Mouse (Mus musculus) myocyte (in vitro differentiated cells): ENCODE data around the gene Gdf11. TPM values are rescaled to one million over a fixed set of nuclear protein-coding genes. Genes with fewer than 3 reads are reported as not detected.

Experiments used
- H3K27me3 ChIP-seq: one replicate; pipeline ENCODE4 v1.6.1; 2011; ENCODE audit not compliant: control insufficient read depth, insufficient read depth, insufficient read length
- H3K36me3 ChIP-seq: one replicate; pipeline ENCODE4 v1.6.1; 2011; ENCODE audit not compliant: control insufficient read depth, insufficient read depth
- H3K4me2 ChIP-seq: one replicate; pipeline ENCODE4 v1.6.1; 2011; ENCODE audit warnings: low read depth, control low read depth
- H3K4me3 ChIP-seq: one replicate; pipeline ENCODE4 v1.5.1; 2011; ENCODE audit warnings: mild to moderate bottlenecking, control low read depth, moderate library complexity
- H3K79me2 ChIP-seq: one replicate; pipeline ENCODE4 v1.6.1; 2011; ENCODE audit not compliant: control insufficient read depth, insufficient read depth
- H3ac ChIP-seq: one replicate; pipeline ENCODE4 v1.6.1; 2011; ENCODE audit not compliant: control insufficient read depth, insufficient read length
- CEBPB ChIP-seq: IDR thresholded peaks from 2 replicates; pipeline ENCODE4 v1.6.1; 2011; ENCODE audit warnings: mild to moderate bottlenecking, moderate library complexity; ENCODE audit not compliant: poor library complexity, insufficient read depth, severe bottlenecking
- E2F4 ChIP-seq: IDR thresholded peaks from one replicate; pipeline ENCODE4 v1.6.1; 2011; ENCODE audit warnings: mild to moderate bottlenecking, control low read depth, moderate library complexity; ENCODE audit not compliant: insufficient read depth
- MAX ChIP-seq: IDR thresholded peaks from one replicate; pipeline ENCODE4 v1.6.1; 2011; ENCODE audit warnings: low read depth, mild to moderate bottlenecking, control low read depth
- MYOD1 ChIP-seq, 3 experiments: IDR thresholded peaks; one replicate each; pipeline ENCODE4 v1.6.1; 2011; ENCODE audit warnings: control low read depth in 2 of 3, low read depth in 2 of 3, mild to moderate bottlenecking in 2 of 3, moderate library complexity in 1 of 3; ENCODE audit not compliant: insufficient read length in 2 of 3, control insufficient read depth in 1 of 3
- MYOG ChIP-seq, 3 experiments: IDR thresholded peaks; one replicate each; pipeline ENCODE4 v1.6.1; 2011; ENCODE audit warnings: control low read depth in 2 of 3, low read depth in 2 of 3, mild to moderate bottlenecking in 2 of 3; ENCODE audit not compliant: insufficient read length in 2 of 3, control insufficient read depth in 1 of 3, insufficient read depth in 1 of 3
- POLR2A ChIP-seq: IDR thresholded peaks from one replicate; pipeline ENCODE4 v1.6.1; 2011; ENCODE audit warnings: low read depth, mild to moderate bottlenecking, control low read depth, moderate library complexity; ENCODE audit not compliant: insufficient read length
- POLR2AphosphoS2 ChIP-seq: IDR thresholded peaks from one replicate; pipeline ENCODE4 v1.6.1; 2011; ENCODE audit warnings: low read depth, control low read depth; ENCODE audit not compliant: insufficient read length
- REST ChIP-seq: IDR thresholded peaks from one replicate; pipeline ENCODE4 v1.6.1; 2011; ENCODE audit warnings: mild to moderate bottlenecking, control low read depth, moderate library complexity; ENCODE audit not compliant: insufficient read depth, insufficient read length
- SRF ChIP-seq: IDR thresholded peaks from one replicate; pipeline ENCODE4 v1.6.1; 2011; ENCODE audit warnings: low read depth; ENCODE audit not compliant: control insufficient read depth, insufficient read length
- TCF12 ChIP-seq: IDR thresholded peaks from one replicate; pipeline ENCODE4 v1.6.1; 2011; ENCODE audit warnings: mild to moderate bottlenecking, control low read depth; ENCODE audit not compliant: poor library complexity, insufficient read depth, severe bottlenecking
- TCF3 ChIP-seq: IDR thresholded peaks from one replicate; pipeline ENCODE4 v1.6.1; 2011; ENCODE audit warnings: low read depth, control low read depth; ENCODE audit not compliant: insufficient read length
- USF1 ChIP-seq: IDR thresholded peaks from one replicate; pipeline ENCODE4 v1.6.1; 2011; ENCODE audit warnings: low read depth, mild to moderate bottlenecking, control low read depth, moderate library complexity
- polyA plus RNA-seq: library from polyadenylated mRNA; unstranded; fragments of >200 nt; fragmentation: generic; extraction: Trizol; gene quantifications from one replicate; pipeline ENCODE4 v1.2.1, GENCODE M21; 2012; ENCODE audit warnings: missing spikeins

The Gdf11 gene
- polyA plus RNA-seq, 1 experiment = 17.9 TPM

DNA sequence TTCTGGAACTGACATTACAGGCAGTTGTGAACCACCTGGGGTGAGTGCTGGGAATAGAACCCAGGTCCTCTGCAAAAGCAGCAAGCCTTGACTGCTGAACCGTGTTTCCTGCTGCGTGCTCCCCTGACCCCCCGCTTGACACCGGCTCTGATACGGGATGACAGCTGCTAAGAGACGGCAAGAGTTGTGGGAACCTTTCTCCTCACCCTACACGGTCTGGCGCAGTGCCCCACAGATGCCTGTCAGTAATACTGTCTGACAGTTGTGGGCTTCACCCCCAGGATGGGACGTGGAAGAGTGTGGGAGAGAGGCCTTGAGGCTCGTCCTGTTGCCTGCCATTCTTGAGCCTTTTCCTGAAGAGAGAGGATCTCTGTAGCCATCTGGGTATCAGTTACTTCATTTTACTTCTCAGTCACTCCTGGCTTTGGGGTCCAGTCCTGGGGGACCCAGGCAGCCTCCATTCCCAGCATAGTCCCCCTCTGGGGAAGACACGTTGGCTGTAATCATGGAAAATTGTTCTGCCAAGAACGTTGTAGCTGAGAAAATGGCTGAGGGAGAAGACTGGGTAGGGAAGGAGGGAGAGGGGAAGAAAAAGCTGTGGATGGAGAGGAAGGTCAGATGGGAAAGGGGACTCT, 46.4 kb upstream of the Gdf11 start:
- TF ChIP-seq TCF12 = peak; percentile 82
- TF ChIP-seq MAX = no peak
- TF ChIP-seq SRF = peak; percentile 29
- TF ChIP-seq CEBPB = no peak
- TF ChIP-seq MYOD1 (IDR thresholded peaks at IDR 0.05; ENCODE audit: control insufficient read depth in 1 of 3, insufficient read length in 2 of 3, low read depth in 2 of 3) = peak; percentile 98 to 100 (median 100)
- peak; percentile 65 for TF ChIP-seq POLR2AphosphoS2
- TF ChIP-seq TCF3 = peak; percentile 71
- TF ChIP-seq USF1 = no peak
- TF ChIP-seq E2F4 = no peak
- TF ChIP-seq REST = no peak
- peak; percentile 43 for TF ChIP-seq POLR2A
- peak; percentile 79 to 97 (median 82) for TF ChIP-seq MYOG (IDR thresholded peaks at IDR 0.05; ENCODE audit: control insufficient read depth in 1 of 3, insufficient read depth in 1 of 3, insufficient read length in 2 of 3, low read depth in 2 of 3)

DNA sequence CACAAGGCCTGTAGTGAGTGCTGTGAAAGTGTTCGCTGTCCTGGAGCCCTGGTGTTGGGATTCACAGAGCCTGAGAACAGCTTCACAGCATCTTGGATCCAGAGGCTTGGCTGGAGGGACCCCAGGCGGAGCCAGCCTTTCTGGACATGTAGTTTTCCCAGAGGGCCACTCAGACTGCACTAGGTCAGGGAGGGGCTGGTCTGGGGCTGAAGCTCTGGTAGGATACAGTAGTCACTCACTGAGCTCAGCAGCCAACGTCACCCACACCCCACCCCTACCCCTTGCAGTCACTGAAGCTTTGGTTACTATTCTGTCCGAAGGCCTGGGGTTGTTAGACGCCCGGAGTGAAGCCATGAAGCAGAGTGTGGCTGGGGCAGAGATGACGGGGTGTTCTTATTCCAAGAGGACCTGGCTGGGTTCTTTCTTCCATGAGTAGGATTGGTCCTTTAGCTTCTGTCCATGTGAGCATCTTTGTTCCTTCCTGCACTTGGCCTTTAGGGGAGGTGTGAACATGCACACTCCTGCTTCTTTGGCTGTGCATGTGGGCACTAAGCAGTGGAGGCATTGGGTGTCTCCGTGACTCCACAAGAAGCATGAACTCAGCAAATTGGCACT, 44.4 kb upstream of the Gdf11 start:
- no peaks in the 10 kb centered on the region for H3K27me3 ChIP-seq
- H3K36me3 ChIP-seq = peaks cover 14% of the 10 kb centered on the region
- H3K4me2 ChIP-seq = peak overlapping the region; percentile 98

More for the DNA sequence above, 46.4 kb upstream of the Gdf11 start:
- Histone ChIP-seq H3K27me3 (no peaks in the 10 kb centered on the region), H3K36me3 (peaks cover 29% of the 10 kb centered on the region), H3K79me2 (peaks cover 83% of the 10 kb centered on the region), H3K4me2 (peak overlapping the region; percentile 98), H3K4me3 (peak overlapping the region; percentile 91), H3ac (no peak overlapping the region)

DNA sequence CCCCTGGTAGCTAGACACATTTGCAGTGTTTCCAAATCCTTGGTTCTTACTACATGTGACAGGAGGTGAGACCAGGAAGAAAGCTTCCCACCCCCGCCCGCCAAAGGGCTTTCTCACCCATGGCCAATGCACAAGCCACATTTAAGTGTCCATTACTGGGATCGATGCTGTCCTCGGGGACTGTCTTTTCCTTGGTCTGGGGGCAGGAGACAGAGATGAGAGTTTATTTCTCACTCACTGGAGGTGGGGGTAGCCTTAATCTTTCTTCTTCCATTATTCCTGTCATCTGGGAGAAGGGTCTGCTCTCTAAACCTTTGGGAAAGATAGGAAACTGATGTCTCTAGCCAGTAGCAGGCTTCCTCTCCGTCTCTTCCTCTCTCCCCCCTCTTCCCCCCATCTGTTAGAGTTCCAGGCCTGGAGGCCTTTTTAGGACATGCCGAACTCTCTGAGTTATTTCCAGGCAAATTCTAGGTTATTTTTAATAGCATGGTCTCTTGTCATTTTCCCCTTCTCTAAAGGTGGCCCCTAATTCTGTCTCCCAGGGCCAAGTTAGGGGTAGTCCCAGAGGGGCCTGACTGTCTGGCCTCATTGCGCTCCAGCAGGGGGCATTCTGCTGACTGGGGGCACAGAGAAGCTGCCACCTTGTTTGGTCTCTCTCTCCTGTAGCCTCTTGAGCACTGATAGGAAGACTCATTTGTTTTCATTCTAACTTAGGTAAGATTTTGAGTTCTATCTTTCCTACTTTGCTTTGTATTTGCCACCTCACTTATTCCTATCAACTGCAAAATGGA, 43.7 kb upstream of the Gdf11 start:
- no peaks in the 10 kb centered on the region for H3K27me3 ChIP-seq
- peak overlapping the region; percentile 47 for H3ac ChIP-seq
- peaks cover 7% of the 10 kb centered on the region for H3K36me3 ChIP-seq
- peak overlapping the region; percentile 98 for H3K4me2 ChIP-seq
- peak overlapping the region; percentile 91 for H3K4me3 ChIP-seq
- H3K79me2 ChIP-seq = peaks cover 74% of the 10 kb centered on the region
- TF ChIP-seq E2F4 = no peak
- TF ChIP-seq MYOD1 (IDR thresholded peaks at IDR 0.05; ENCODE audit: control insufficient read depth in 1 of 3, insufficient read length in 2 of 3, low read depth in 2 of 3) = no peak
- TF ChIP-seq MYOG (IDR thresholded peaks at IDR 0.05; ENCODE audit: control insufficient read depth in 1 of 3, insufficient read depth in 1 of 3, insufficient read length in 2 of 3, low read depth in 2 of 3) = no peak
- no peak for TF ChIP-seq USF1
- no peak for TF ChIP-seq POLR2A
- TF ChIP-seq CEBPB = no peak
- no peak for TF ChIP-seq TCF12
- no peak for TF ChIP-seq POLR2AphosphoS2
- TF ChIP-seq REST = no peak
- no peak for TF ChIP-seq TCF3
- TF ChIP-seq MAX = no peak
- no peak for TF ChIP-seq SRF

More for the DNA sequence above, 44.4 kb upstream of the Gdf11 start:
- peak overlapping the region; percentile 91 for H3K4me3 ChIP-seq
- TF ChIP-seq POLR2A (peak; percentile 50), POLR2AphosphoS2 (peak; percentile 64), MAX (no peak)
- peak overlapping the region; percentile 47 for H3ac ChIP-seq
- peaks cover 82% of the 10 kb centered on the region for H3K79me2 ChIP-seq

DNA sequence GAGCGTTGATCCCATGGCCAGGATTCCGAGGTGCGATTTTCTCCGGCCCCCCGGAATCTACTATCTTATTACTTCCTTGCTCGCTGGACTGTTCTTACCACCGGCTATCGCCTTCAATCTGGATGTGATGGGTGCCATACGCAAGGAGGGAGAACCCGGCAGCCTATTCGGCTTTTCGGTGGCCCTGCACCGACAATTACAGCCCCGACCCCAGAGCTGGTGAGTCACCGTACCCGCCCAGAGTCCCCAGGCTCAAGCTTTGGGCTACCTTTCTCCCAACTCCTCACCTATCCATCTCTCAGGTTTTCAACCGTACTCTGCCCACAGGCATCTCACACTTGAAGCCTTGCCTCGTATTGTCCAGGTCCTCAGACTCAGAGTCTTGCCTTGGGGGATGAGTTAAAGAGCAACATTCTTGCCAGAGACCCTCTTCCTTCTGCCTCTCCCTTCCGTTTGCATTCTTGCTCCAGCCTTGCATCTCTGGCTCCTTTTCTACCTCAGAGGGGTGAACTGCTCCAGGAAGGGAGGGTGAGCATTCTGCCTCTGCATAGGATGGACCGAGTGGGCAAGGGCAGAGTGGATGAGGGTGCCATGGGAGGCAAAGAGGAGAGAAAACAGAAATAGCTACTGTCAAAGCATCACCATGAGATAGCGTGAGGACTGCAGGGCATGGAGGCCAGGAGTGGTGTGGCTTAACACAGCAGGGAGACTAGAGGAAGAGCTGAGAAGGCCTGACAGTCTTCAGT, 42.6 kb upstream of the Gdf11 start:
- H3ac ChIP-seq = peak overlapping the region; percentile 47

More for the DNA sequence above, 42.6 kb upstream of the Gdf11 start:
- H3K27me3 ChIP-seq = no peaks in the 10 kb centered on the region
- no peaks in the 10 kb centered on the region for H3K36me3 ChIP-seq
- H3K4me2 ChIP-seq = peak overlapping the region; percentile 98
- H3K79me2 ChIP-seq = peaks cover 64% of the 10 kb centered on the region
- H3K4me3 ChIP-seq = peak overlapping the region; percentile 91
- TF ChIP-seq POLR2A = peak; percentile 10
- peak; percentile 18 for TF ChIP-seq POLR2AphosphoS2
- TF ChIP-seq MYOD1 (IDR thresholded peaks at IDR 0.05; ENCODE audit: control insufficient read depth in 1 of 3, insufficient read length in 2 of 3, low read depth in 2 of 3) = no peak
